ENCODE assay signal across 11 mouse cellular contexts in genomic region chr3:35066824-35067223, GRCm38 (mm10).
DNase-seq lines count a peak whose midpoint lies in the region; ATAC-seq and TF ChIP-seq lines count a peak whose summit lies in the region.
"Had no signal": no experiment of that assay in that cellular context is flagged by ENCODE, and none has a peak within 500 bp of the region (broad histone marks: within the 10 kb centered on the region; RNA-seq: fewer than 3 reads in every experiment).

No protein-coding gene starts in this region.

- DNase-seq in layer of hippocampus, adult 11-12 months (ENCODE audit: low spot score): peak; percentile 18
- DNase-seq in layer of hippocampus, postnatal 14 days (ENCODE audit: low spot score in 2 of 2): no peak
- peak; percentile 75 for DNase-seq in Patski (ENCODE audit: low read depth, low spot score)
- DNase-seq in cerebellum, postnatal 25 days: peak; percentile 75 to 85
- DNase-seq in adrenal gland, postnatal 25 days: no peak
- no peak for DNase-seq in spleen, postnatal 14 days (ENCODE audit: low spot score in 2 of 2)
- no peak for DNase-seq in kidney, postnatal 4 days

- H3K27me3 ChIP-seq in Patski: no peaks in the 10 kb centered on the region
- no peaks in the 10 kb centered on the region for H3K27me3 ChIP-seq in neural tube, embryonic 15.5 days (replicated peaks)
- H3K27me3 ChIP-seq: heart, embryonic 12.5 days; neural tube, embryonic 13.5 days had no signal

- H3K4me3 ChIP-seq in neural tube, embryonic 15.5 days (replicated peaks): no peak overlapping the region
- H3K4me3 ChIP-seq: heart, embryonic 12.5 days; neural tube, embryonic 13.5 days had no signal

- CTCF ChIA-PET in Patski (lab: Charles Lee): no interaction called here

- no peaks in the 10 kb centered on the region for H3K9me3 ChIP-seq in neural tube, embryonic 15.5 days (replicated peaks)
- H3K9me3 ChIP-seq: heart, embryonic 12.5 days; neural tube, embryonic 13.5 days had no signal

- 55% methylated on average over 9 of the region's 9 CpGs for WGBS in neural tube, embryonic 15.5 days

- 0 out of 2 replicates have a peak overlapping the region, but pooled peaks have one; percentile 11 for H3K4me2 ChIP-seq in neural tube, embryonic 15.5 days
- H3K4me2 ChIP-seq: heart, embryonic 12.5 days; neural tube, embryonic 13.5 days had no signal

- H3K4me1 ChIP-seq in neural tube, embryonic 15.5 days: no peaks in the 10 kb centered on the region; the same call in 1 of the 2 replicates
- H3K4me1 ChIP-seq: heart, embryonic 12.5 days; neural tube, embryonic 13.5 days had no signal

- TF ChIP-seq CTCF in Patski (IDR thresholded peaks at IDR 0.05): no peak

- POLR2A ChIA-PET in Patski (lab: Charles Lee): no interaction called here

- in situ Hi-C loops in Patski (cut with MboI; ENCODE audit: low pct_unique_long_range_greater_than_20kb): no loop called here

- no peaks in the 10 kb centered on the region for H3K36me3 ChIP-seq in neural tube, embryonic 15.5 days
- H3K36me3 ChIP-seq: G1E; heart, embryonic 12.5 days; neural tube, embryonic 13.5 days had no signal

- peak; percentile 99 for ATAC-seq in Patski
- ATAC-seq in neural tube, embryonic 15.5 days (ENCODE audit: low FRiP score): no peak

- no peak overlapping the region for H3K27ac ChIP-seq in neural tube, embryonic 15.5 days (replicated peaks)
- H3K27ac ChIP-seq: neural tube, embryonic 13.5 days had no signal

- no peak overlapping the region for H3K9ac ChIP-seq in neural tube, embryonic 15.5 days (replicated peaks)
- H3K9ac ChIP-seq: heart, embryonic 12.5 days; neural tube, embryonic 13.5 days had no signal

Comparison
In these comparisons a context has a peak if more than half of its experiments do, and no peak if none do; other contexts are left out.
1. DNase-seq: peak in layer of hippocampus, adult 11-12 months (single experiment), Patski (single experiment) and cerebellum, postnatal 25 days (2 of 2); none in layer of hippocampus, postnatal 14 days (0 of 2), adrenal gland, postnatal 25 days (single experiment), spleen, postnatal 14 days (0 of 2) and kidney, postnatal 4 days (0 of 2).